Mouse (Mus musculus): ENCODE results near the gene Spata13. TPM values are rescaled to one million over a fixed set of nuclear protein-coding genes. Genes with fewer than 3 reads are reported as not detected.

Spata13 gene
- polyA plus RNA-seq, 1 experiment from 2014 or later = 17.1 TPM

DNA sequence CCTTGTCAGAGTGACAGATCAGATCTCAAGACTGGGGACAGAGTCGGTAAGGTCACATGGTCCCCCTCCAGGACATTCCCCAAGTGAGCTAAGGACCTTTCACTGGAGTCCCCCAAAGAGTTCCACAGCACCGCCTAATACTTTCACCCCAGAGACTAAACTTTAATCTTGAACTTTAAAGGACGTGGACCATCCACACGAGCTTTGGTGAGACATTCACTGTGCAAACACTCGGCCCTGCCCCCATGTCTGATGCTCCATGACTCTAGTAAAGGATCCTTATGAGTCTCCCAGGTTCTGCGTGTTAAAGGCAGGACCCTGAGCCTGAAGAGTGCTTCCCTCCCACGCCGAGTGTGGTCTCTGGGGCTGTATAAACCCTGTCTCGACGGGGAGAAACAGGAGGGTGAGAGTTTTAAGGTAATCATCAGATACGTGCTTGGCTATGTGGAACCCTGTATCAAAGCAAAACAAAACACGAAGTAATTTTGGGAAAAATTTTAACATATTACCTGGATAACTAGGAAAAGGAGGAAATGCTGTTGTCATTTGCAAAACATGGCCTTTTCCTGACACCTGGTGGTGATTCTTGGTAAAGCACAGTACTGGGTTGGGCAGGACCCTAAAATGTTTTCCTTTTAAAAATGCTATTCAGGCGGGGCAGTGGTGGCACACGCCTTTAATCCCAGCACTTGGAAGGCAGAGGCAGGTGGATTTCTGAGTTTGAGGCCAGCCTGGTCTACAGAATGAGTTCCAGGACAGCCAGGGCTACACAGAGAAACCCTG is 60.6 kb downstream of the Spata13 start:
- H3K4me2 ChIP-seq (ENCODE audit: low read length) = no peak overlapping the region
- 75% methylated on average over 14 of the region's 14 CpGs for WGBS
- no peaks in the 10 kb centered on the region for H3K27me3 ChIP-seq (replicated peaks; ENCODE audit: control insufficient read depth, insufficient read depth, low read length)
- no peak overlapping the region for H3K27ac ChIP-seq (ENCODE audit: low read depth, low read length)
- H3K9me3 ChIP-seq (ENCODE audit: control insufficient read depth, low read length) = no peaks in the 10 kb centered on the region
- no peaks in the 10 kb centered on the region for H3K36me3 ChIP-seq (ENCODE audit: control insufficient read depth, insufficient read depth, low read length)
- peaks cover 5% of the 10 kb centered on the region for H3K4me1 ChIP-seq (ENCODE audit: control insufficient read depth, insufficient read depth, low read depth, low read length)
- H3K9ac ChIP-seq (ENCODE audit: low read depth, low read length) = no peak overlapping the region
- ATAC-seq = 0 out of 2 replicates have a peak, but pooled peaks have one; percentile 7
- no peak overlapping the region for H3K4me3 ChIP-seq (ENCODE audit: low read length)

- no peaks in the 10 kb centered on the region for H3K9me3 ChIP-seq (ENCODE audit: control insufficient read depth, low read length)
- H3K27ac ChIP-seq (ENCODE audit: low read depth, low read length) = no peak overlapping the region
- WGBS = 72% methylated on average over 6 of the region's 8 CpGs
- no peak overlapping the region for H3K4me2 ChIP-seq (ENCODE audit: low read length)
- H3K9ac ChIP-seq (ENCODE audit: low read depth, low read length) = no peak overlapping the region
- H3K4me3 ChIP-seq (ENCODE audit: low read length) = no peak overlapping the region
- peaks cover 7% of the 10 kb centered on the region for H3K4me1 ChIP-seq (ENCODE audit: control insufficient read depth, insufficient read depth, low read depth, low read length)
- no peaks in the 10 kb centered on the region for H3K36me3 ChIP-seq (ENCODE audit: control insufficient read depth, insufficient read depth, low read length)
- H3K27me3 ChIP-seq (replicated peaks; ENCODE audit: control insufficient read depth, insufficient read depth, low read length) = no peaks in the 10 kb centered on the region
- no peak for ATAC-seq
These were observed 63.5 kb downstream of the Spata13 start for GRCm38 (mm10) chr14:60697351-60697750.

DNA sequence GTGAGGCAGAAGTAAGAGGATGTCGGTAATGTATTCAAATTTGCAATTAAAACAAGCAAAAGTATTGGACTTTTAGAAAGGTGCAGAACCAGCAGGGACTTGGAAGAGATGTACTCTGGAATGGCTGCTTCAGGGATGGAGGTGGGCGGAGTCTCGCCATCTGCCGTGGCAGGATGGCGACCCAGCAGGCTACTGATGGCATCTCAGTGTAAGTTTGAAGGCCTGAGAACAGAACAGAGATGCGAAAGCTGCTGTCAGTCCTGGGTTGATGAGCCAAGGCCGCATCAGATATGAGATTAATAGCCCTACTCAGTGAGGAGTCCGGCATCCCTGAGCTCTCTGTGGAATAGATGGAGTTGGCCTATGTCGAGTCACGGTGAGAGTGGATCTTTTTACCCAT is 65.2 kb downstream of the Spata13 start:
- H3K9ac ChIP-seq (ENCODE audit: low read depth, low read length) = no peak overlapping the region
- H3K9me3 ChIP-seq (ENCODE audit: control insufficient read depth, low read length) = no peaks in the 10 kb centered on the region
- no peaks in the 10 kb centered on the region for H3K27me3 ChIP-seq (replicated peaks; ENCODE audit: control insufficient read depth, insufficient read depth, low read length)
- H3K4me1 ChIP-seq (ENCODE audit: control insufficient read depth, insufficient read depth, low read depth, low read length) = peaks cover 3% of the 10 kb centered on the region; the same call in 1 of the 2 replicates
- no peak overlapping the region for H3K4me2 ChIP-seq (ENCODE audit: low read length)
- no peaks in the 10 kb centered on the region for H3K36me3 ChIP-seq (ENCODE audit: control insufficient read depth, insufficient read depth, low read length)
- H3K4me3 ChIP-seq (ENCODE audit: low read length) = no peak overlapping the region
- 56% methylated on average over 10 of the region's 10 CpGs for WGBS
- ATAC-seq = peak; percentile 48; the same call in 1 of the 2 replicates
- no peak overlapping the region for H3K27ac ChIP-seq (ENCODE audit: low read depth, low read length)

DNA sequence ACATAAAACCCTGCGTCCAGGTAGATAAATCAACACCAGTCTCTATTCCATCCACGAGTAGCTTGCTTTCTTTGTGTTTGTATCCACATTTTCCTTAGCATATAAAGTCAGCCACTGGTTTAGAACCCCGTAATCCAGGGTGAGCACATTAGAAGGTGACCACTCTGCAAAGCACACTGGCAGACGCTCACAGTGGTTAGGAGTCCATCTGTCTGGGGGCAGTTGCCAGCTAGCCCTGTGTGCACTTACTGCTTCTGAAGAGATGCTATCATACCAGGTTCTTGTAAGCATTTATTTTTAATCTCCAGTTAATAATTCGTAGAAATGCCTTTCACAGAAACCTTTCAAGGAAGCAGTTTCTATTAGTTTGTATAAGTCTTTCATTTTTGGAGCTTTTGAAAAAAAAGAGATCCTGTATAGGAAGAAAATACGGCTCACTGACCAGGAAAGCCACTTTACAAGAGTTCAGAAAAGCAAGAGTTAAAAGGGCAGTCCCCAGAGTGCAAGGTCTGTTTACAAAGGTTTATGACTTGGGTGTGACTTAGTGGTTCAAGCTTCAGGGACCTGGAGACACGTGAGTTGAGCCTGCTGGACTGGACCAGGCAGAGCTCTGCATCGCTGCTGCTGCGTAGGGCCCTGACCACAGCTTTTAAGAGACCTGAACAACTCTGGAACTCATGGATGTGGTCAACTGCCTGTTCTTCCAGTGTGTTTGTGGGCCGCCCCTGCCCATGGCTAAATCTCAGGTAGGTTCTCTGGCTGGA is 68.8 kb downstream of the Spata13 start:
- no peak for ATAC-seq
- Histone ChIP-seq H3K9ac (ENCODE audit: low read depth, low read length) (no peak overlapping the region), H3K36me3 (ENCODE audit: control insufficient read depth, insufficient read depth, low read length) (no peaks in the 10 kb centered on the region), H3K4me3 (ENCODE audit: low read length) (no peak overlapping the region), H3K4me2 (ENCODE audit: low read length) (no peak overlapping the region), H3K27ac (ENCODE audit: low read depth, low read length) (no peak overlapping the region), H3K4me1 (ENCODE audit: control insufficient read depth, insufficient read depth, low read depth, low read length) (0 out of 2 replicates have a peak, but pooled peaks cover 3% of the 10 kb centered on the region), H3K27me3 (replicated peaks; ENCODE audit: control insufficient read depth, insufficient read depth, low read length) (no peaks in the 10 kb centered on the region), H3K9me3 (ENCODE audit: control insufficient read depth, low read length) (no peaks in the 10 kb centered on the region)
- 81% methylated on average over 10 of the region's 10 CpGs for WGBS

DNA sequence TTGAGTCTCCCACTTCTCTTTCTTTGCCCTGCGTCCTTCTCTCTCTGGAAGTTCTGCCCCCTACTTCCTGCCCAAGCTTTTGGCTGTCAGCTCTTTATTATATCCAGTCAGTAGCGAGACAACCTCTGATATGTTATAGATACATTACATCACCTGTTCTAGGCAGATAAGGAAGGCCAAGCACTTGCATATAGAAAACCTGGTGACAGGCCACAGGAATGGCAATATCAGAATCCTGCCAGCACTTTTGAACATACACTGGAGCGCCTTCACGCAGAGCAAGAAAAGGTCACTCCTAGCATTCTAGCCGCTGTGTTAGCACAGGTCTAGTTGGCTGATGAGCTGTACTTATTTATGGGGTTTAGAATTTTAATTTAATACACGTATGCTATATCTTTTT is 70.7 kb downstream of the Spata13 start:
- Histone ChIP-seq H3K9me3 (ENCODE audit: control insufficient read depth, low read length) (no peaks in the 10 kb centered on the region), H3K9ac (ENCODE audit: low read depth, low read length) (no peak overlapping the region), H3K27ac (ENCODE audit: low read depth, low read length) (no peak overlapping the region), H3K4me1 (ENCODE audit: control insufficient read depth, insufficient read depth, low read depth, low read length) (0 out of 2 replicates have a peak, but pooled peaks cover 2% of the 10 kb centered on the region), H3K4me2 (ENCODE audit: low read length) (no peak overlapping the region), H3K27me3 (replicated peaks; ENCODE audit: control insufficient read depth, insufficient read depth, low read length) (no peaks in the 10 kb centered on the region), H3K4me3 (ENCODE audit: low read length) (no peak overlapping the region), H3K36me3 (ENCODE audit: control insufficient read depth, insufficient read depth, low read length) (no peaks in the 10 kb centered on the region)
- WGBS = 84% methylated on average over 6 of the region's 6 CpGs
- no peak for ATAC-seq

DNA sequence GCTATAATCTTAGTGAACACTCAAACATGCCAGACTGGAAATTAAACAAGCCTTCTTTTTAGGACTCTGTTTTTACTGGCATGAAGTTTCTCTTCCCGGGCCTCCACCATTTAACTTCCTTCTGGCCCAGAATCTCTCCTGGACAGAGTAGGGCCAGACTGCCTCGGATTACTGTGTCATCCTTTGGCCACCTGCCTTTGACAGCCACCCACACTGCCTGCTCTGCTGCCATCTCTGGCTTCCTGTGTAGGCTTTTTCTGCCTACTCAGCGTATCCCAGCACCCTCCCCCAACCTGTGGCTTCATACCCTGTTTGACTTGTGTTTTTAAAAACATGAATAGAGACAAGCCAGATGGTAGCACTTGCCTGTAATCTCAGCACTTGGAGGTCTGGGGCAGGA is 71.2 kb downstream of the Spata13 start:
- ATAC-seq = no peak
- 65% methylated on average over 3 of the region's 3 CpGs for WGBS
- Histone ChIP-seq H3K9me3 (ENCODE audit: control insufficient read depth, low read length) (no peaks in the 10 kb centered on the region), H3K27ac (ENCODE audit: low read depth, low read length) (no peak overlapping the region), H3K4me1 (ENCODE audit: control insufficient read depth, insufficient read depth, low read depth, low read length) (no peaks in the 10 kb centered on the region), H3K27me3 (replicated peaks; ENCODE audit: control insufficient read depth, insufficient read depth, low read length) (no peaks in the 10 kb centered on the region), H3K36me3 (ENCODE audit: control insufficient read depth, insufficient read depth, low read length) (no peaks in the 10 kb centered on the region), H3K9ac (ENCODE audit: low read depth, low read length) (no peak overlapping the region), H3K4me3 (ENCODE audit: low read length) (no peak overlapping the region), H3K4me2 (ENCODE audit: low read length) (no peak overlapping the region)

GRCm38 (mm10) chr14:60709192-60709591 is 75.4 kb downstream of the Spata13 start:
- Histone ChIP-seq H3K9me3 (ENCODE audit: control insufficient read depth, low read length) (no peaks in the 10 kb centered on the region), H3K36me3 (ENCODE audit: control insufficient read depth, insufficient read depth, low read length) (no peaks in the 10 kb centered on the region)
- 68% methylated on average over 11 of the region's 11 CpGs for whole genome bisulfite sequencing

GRCm38 (mm10) chr14:60709749-60710148 is 75.9 kb downstream of the Spata13 start:
- H3K27ac ChIP-seq (ENCODE audit: low read depth, low read length) = no peak overlapping the region
- no peaks in the 10 kb centered on the region for H3K4me1 ChIP-seq (ENCODE audit: control insufficient read depth, insufficient read depth, low read depth, low read length)
- H3K4me3 ChIP-seq (ENCODE audit: low read length) = no peak overlapping the region
- WGBS = 90% methylated on average over 8 of the region's 8 CpGs
- no peak for ATAC-seq
- no peaks in the 10 kb centered on the region for H3K36me3 ChIP-seq (ENCODE audit: control insufficient read depth, insufficient read depth, low read length)
- no peaks in the 10 kb centered on the region for H3K27me3 ChIP-seq (replicated peaks; ENCODE audit: control insufficient read depth, insufficient read depth, low read length)
- H3K4me2 ChIP-seq (ENCODE audit: low read length) = no peak overlapping the region
- H3K9ac ChIP-seq (ENCODE audit: low read depth, low read length) = no peak overlapping the region
- H3K9me3 ChIP-seq (ENCODE audit: control insufficient read depth, low read length) = no peaks in the 10 kb centered on the region

More at GRCm38 (mm10) chr14:60709192-60709591, 75.4 kb downstream of the Spata13 start:
- Histone ChIP-seq H3K4me3 (ENCODE audit: low read length) (no peak overlapping the region), H3K4me1 (ENCODE audit: control insufficient read depth, insufficient read depth, low read depth, low read length) (no peaks in the 10 kb centered on the region), H3K9ac (ENCODE audit: low read depth, low read length) (no peak overlapping the region), H3K27ac (ENCODE audit: low read depth, low read length) (no peak overlapping the region), H3K27me3 (replicated peaks; ENCODE audit: control insufficient read depth, insufficient read depth, low read length) (no peaks in the 10 kb centered on the region), H3K4me2 (ENCODE audit: low read length) (no peak overlapping the region)
- no peak for ATAC-seq

GRCm38 (mm10) chr14:60711161-60711560 is 77.4 kb downstream of the Spata13 start:
- WGBS = 93% methylated on average over 5 of the region's 5 CpGs
- no peaks in the 10 kb centered on the region for H3K9me3 ChIP-seq (ENCODE audit: control insufficient read depth, low read length)
- ATAC-seq = no peak
- H3K4me2 ChIP-seq (ENCODE audit: low read length) = no peak overlapping the region
- no peak overlapping the region for H3K9ac ChIP-seq (ENCODE audit: low read depth, low read length)
- H3K36me3 ChIP-seq (ENCODE audit: control insufficient read depth, insufficient read depth, low read length) = no peaks in the 10 kb centered on the region
- no peak overlapping the region for H3K27ac ChIP-seq (ENCODE audit: low read depth, low read length)
- no peaks in the 10 kb centered on the region for H3K4me1 ChIP-seq (ENCODE audit: control insufficient read depth, insufficient read depth, low read depth, low read length)
- no peaks in the 10 kb centered on the region for H3K27me3 ChIP-seq (replicated peaks; ENCODE audit: control insufficient read depth, insufficient read depth, low read length)
- H3K4me3 ChIP-seq (ENCODE audit: low read length) = no peak overlapping the region

Data from hindbrain, embryonic 16.5 days (tissue).